Mouse (Mus musculus) midbrain, embryonic 15.5 days (tissue): ENCODE results near the gene Tmem222. TPM values are rescaled to one million over a fixed set of nuclear protein-coding genes. Genes with fewer than 3 reads are reported as not detected.

Experiments
- ATAC-seq: fragments of 200-750 bp; cut with Nextera tagmentation; replicated peaks from 2 replicates; pipeline ENCODE4 v1.8.0; 2017; ENCODE audit warnings: moderate TSS enrichment
- H3K27ac ChIP-seq: fragments of 300-500 bp; sonication (generic); 2 replicates; pipeline ENCODE4 v1.5.1; 2015; ENCODE audit warnings: mild to moderate bottlenecking, inconsistent platforms
- H3K27me3 ChIP-seq: fragments of 300-500 bp; sonication (generic); replicated peaks from 2 replicates; pipeline ENCODE4 v1.6.1; 2015; ENCODE audit warnings: inconsistent platforms
- H3K36me3 ChIP-seq: fragments of 300-500 bp; sonication (generic); replicated peaks from 2 replicates; pipeline ENCODE4 v1.6.1; 2015; ENCODE audit warnings: inconsistent platforms
- H3K4me1 ChIP-seq: fragments of 300-500 bp; sonication (generic); 2 replicates; pipeline ENCODE4 v1.6.1; 2015; ENCODE audit warnings: inconsistent platforms
- H3K4me2 ChIP-seq: fragments of 300-500 bp; sonication (generic); 2 replicates; pipeline ENCODE4 v1.6.1; 2015; ENCODE audit warnings: inconsistent platforms, mild to moderate bottlenecking, moderate library complexity
- H3K4me3 ChIP-seq: fragments of 300-500 bp; sonication (generic); 2 replicates; pipeline ENCODE4 v1.5.1; 2015; ENCODE audit warnings: mild to moderate bottlenecking, inconsistent platforms
- H3K9ac ChIP-seq: fragments of 300-500 bp; sonication (generic); 2 replicates; pipeline ENCODE4 v1.6.1; 2015; ENCODE audit warnings: mild to moderate bottlenecking, inconsistent platforms
- H3K9me3 ChIP-seq: fragments of 300-500 bp; sonication (generic); 2 replicates; pipeline ENCODE4 v1.6.1; 2016; ENCODE audit warnings: inconsistent platforms
- WGBS: fragments of 180-500 bp; shearing (Covaris S2); methylation state at CpG from one replicate; pipeline ENCODE4 v1.1.7; 2015; ENCODE audit warnings: mixed read lengths; 5-methylcytosine and 5-hydroxymethylcytosine counted together
- polyA plus RNA-seq: library from polyadenylated mRNA; unstranded; fragments of >200 nt; fragmentation: Nextera tagmentation; extraction: Ambion mirVana; gene quantifications from 2 replicates; pipeline ENCODE4 v1.2.1, GENCODE M21; 2015

The Tmem222 gene
- polyA plus RNA-seq, 1 experiment from 2014 or later: 120 TPM

GRCm38 (mm10) chr4:133298516-133299365 is 21.1 kb upstream of the Tmem222 start:
- WGBS: 38% methylated on average over 12 of the region's 12 CpGs
- no peaks in the 10 kb centered on the region for H3K27me3 ChIP-seq
- H3K4me2 ChIP-seq: no peak overlapping the region
- no peaks in the 10 kb centered on the region for H3K9me3 ChIP-seq
- ATAC-seq: 0 out of 2 replicates have a peak, but pooled peaks have one; percentile 13
- no peak overlapping the region for H3K4me3 ChIP-seq
- H3K9ac ChIP-seq: 0 out of 2 replicates have a peak overlapping the region, but pooled peaks have one; percentile 2
- H3K36me3 ChIP-seq: peaks cover 11% of the 10 kb centered on the region
- peak overlapping the region; percentile 69 for H3K27ac ChIP-seq
- peaks cover 19% of the 10 kb centered on the region for H3K4me1 ChIP-seq

DNA sequence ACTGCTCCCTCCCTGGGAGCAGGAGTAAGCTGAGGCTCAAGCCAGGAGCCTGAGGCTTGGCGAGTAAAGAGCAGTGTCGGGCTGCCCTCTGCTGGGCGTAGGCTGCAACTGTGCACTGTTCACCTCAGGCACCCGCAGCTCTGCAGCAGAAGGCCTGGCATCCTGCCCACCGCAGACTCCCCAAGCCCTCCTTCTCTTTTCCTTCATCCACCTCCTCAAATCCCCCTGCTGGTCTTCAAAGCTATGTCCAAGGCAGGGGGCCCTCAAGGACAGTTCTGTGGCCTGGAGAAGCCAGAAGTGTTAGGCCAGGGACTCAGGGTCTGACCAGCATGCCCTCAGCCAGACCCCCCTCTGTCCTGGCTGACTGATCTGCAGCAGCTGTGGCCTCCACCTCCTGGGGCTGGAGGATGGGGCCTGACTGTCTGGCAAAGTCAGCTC is 20.2 kb upstream of the Tmem222 start:
- no peak overlapping the region for H3K4me3 ChIP-seq
- H3K9me3 ChIP-seq: no peaks in the 10 kb centered on the region
- peaks cover 11% of the 10 kb centered on the region for H3K36me3 ChIP-seq
- no peak overlapping the region for H3K4me2 ChIP-seq
- H3K9ac ChIP-seq: no peak overlapping the region
- 4% methylated on average over 5 of the region's 5 CpGs for WGBS
- peak; percentile 84 for ATAC-seq
- H3K4me1 ChIP-seq: peaks cover 28% of the 10 kb centered on the region
- peak overlapping the region; percentile 69 for H3K27ac ChIP-seq
- no peaks in the 10 kb centered on the region for H3K27me3 ChIP-seq

DNA sequence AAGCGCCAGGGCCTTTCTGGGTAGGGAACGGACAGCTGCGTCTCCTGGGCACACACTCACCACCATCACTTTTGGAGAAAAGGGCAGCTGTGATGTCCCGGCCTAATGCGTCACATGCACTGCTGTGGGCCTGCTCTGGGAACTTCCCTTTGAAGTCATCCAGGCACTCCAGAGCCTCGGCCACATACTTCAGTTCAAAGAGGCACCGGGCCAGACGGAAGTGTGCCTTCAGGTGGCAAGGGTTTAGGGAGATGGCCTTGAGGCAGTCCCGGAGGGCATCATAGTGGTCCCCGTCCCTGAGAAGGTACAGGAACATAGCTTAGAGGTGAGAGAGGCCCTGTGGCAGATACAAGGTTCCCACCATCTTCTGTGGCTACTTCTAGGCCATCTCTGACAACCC is 19.8 kb upstream of the Tmem222 start:
- no peak overlapping the region for H3K9ac ChIP-seq

DNA sequence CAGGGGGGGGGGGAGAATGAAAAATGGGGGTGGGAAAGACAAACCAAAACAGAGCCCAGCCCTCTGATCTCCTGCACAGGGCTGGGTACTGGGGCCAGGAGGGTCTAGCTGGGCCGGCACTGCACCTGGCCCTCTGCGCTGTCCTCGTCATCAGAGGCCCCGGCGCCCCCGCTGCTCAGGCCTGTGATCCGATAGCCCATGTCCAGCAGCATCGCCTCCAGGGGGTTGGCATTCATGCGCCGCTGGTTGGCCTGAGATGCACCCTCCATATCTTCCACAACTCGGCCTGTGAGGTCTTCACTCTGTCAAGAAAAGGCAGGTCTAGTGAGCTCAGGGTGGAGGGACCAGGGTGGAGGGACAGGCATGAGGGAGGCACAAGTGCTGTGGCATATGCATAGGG is 16.5 kb upstream of the Tmem222 start:
- no peak for ATAC-seq
- Histone ChIP-seq H3K27me3 (no peaks in the 10 kb centered on the region), H3K4me2 (no peak overlapping the region), H3K27ac (no peak overlapping the region), H3K4me3 (no peak overlapping the region), H3K4me1 (peaks cover 35% of the 10 kb centered on the region), H3K9me3 (no peaks in the 10 kb centered on the region), H3K9ac (no peak overlapping the region), H3K36me3 (no peaks in the 10 kb centered on the region; the same call in 1 of the 2 replicates)
- 26% methylated on average over 11 of the region's 11 CpGs for WGBS

More for the DNA sequence above, 19.8 kb upstream of the Tmem222 start:
- Histone ChIP-seq H3K4me2 (no peak overlapping the region), H3K36me3 (peaks cover 11% of the 10 kb centered on the region), H3K4me1 (peaks cover 33% of the 10 kb centered on the region), H3K27me3 (no peaks in the 10 kb centered on the region), H3K4me3 (no peak overlapping the region), H3K27ac (no peak overlapping the region), H3K9me3 (no peaks in the 10 kb centered on the region)
- WGBS: 66% methylated on average over 10 of the region's 10 CpGs
- ATAC-seq: 0 out of 2 replicates have a peak, but pooled peaks have one; percentile 15

GRCm38 (mm10) chr4:133292901-133293843 is 15.6 kb upstream of the Tmem222 start:
- ATAC-seq: no peak
- H3K4me2 ChIP-seq: no peak overlapping the region
- H3K36me3 ChIP-seq: no peaks in the 10 kb centered on the region; the same call in 1 of the 2 replicates
- H3K4me1 ChIP-seq: peaks cover 26% of the 10 kb centered on the region
- 14% methylated on average over 24 of the region's 24 CpGs for WGBS
- no peaks in the 10 kb centered on the region for H3K9me3 ChIP-seq
- H3K27me3 ChIP-seq: no peaks in the 10 kb centered on the region
- no peak overlapping the region for H3K4me3 ChIP-seq
- no peak overlapping the region for H3K9ac ChIP-seq
- peak overlapping the region; percentile 42 for H3K27ac ChIP-seq

DNA sequence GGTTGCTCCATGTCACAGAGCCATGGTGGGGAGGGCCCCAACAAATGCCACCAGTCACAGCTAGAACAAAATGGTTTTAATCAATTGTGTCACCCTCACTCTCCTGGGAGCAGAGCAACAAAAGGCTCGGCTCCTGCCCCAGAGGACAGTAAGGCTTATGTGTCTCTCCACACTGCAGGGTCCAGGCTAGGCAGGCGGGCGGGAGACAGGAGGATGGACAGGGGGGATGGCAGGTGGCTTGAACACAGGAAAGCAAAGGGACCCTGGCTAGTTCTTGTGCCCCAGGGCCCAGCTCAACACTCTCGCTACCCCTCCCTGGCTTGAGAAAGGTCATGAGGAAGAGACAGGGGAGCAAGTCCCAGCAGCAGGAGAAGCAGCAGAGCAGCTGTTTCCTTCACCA is 14.8 kb upstream of the Tmem222 start:
- H3K27ac ChIP-seq: peak overlapping the region; percentile 42
- no peaks in the 10 kb centered on the region for H3K27me3 ChIP-seq
- H3K4me2 ChIP-seq: no peak overlapping the region
- WGBS: 40% methylated on average over 4 of the region's 4 CpGs
- H3K9ac ChIP-seq: no peak overlapping the region
- peaks cover 18% of the 10 kb centered on the region for H3K4me1 ChIP-seq
- no peaks in the 10 kb centered on the region for H3K9me3 ChIP-seq
- no peak overlapping the region for H3K4me3 ChIP-seq
- H3K36me3 ChIP-seq: no peaks in the 10 kb centered on the region; the same call in 1 of the 2 replicates
- ATAC-seq: no peak

GRCm38 (mm10) chr4:133291255-133291654 is 13.7 kb upstream of the Tmem222 start:
- no peak overlapping the region for H3K27ac ChIP-seq
- peaks cover 17% of the 10 kb centered on the region for H3K4me1 ChIP-seq
- no peak for ATAC-seq
- no peak overlapping the region for H3K4me2 ChIP-seq
- H3K4me3 ChIP-seq: no peak overlapping the region
- H3K36me3 ChIP-seq: no peaks in the 10 kb centered on the region; the same call in 1 of the 2 replicates
- H3K9me3 ChIP-seq: no peaks in the 10 kb centered on the region
- no peaks in the 10 kb centered on the region for H3K27me3 ChIP-seq
- no peak overlapping the region for H3K9ac ChIP-seq
- 93% methylated on average over 1 of the region's 1 CpGs for WGBS

GRCm38 (mm10) chr4:133286476-133287077 is 9.0 kb upstream of the Tmem222 start:
- H3K4me2 ChIP-seq: no peak overlapping the region
- H3K27ac ChIP-seq: no peak overlapping the region
- no peaks in the 10 kb centered on the region for H3K27me3 ChIP-seq
- no peak overlapping the region for H3K4me3 ChIP-seq
- H3K9me3 ChIP-seq: no peaks in the 10 kb centered on the region
- no peak for ATAC-seq
- no peak overlapping the region for H3K9ac ChIP-seq
- H3K4me1 ChIP-seq: peaks cover 7% of the 10 kb centered on the region; the same call in 1 of the 2 replicates
- H3K36me3 ChIP-seq: no peaks in the 10 kb centered on the region
- 89% methylated on average over 4 of the region's 4 CpGs for WGBS

DNA sequence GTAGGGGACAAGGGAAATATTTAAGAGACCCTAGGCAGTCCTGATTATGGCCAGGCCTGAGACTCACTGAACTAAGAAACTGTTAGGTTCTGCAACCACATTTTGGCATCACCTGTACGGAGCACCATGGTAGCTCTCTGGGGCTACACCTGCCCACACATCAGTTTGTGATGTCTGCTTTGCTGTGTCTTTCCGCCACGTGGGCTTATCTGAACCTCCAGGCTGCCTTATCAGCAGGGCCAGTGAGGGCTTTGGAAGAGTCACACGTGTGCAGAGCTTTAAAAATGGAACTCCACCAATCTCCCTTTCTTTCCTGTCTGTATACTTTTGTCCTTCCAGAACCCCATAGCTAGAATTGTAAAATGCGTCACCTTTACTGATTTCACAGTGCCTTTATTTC is 8.4 kb upstream of the Tmem222 start:
- H3K36me3 ChIP-seq: no peaks in the 10 kb centered on the region
- H3K4me2 ChIP-seq: no peak overlapping the region
- H3K27me3 ChIP-seq: no peaks in the 10 kb centered on the region
- no peak for ATAC-seq
- no peak overlapping the region for H3K9ac ChIP-seq
- H3K9me3 ChIP-seq: no peaks in the 10 kb centered on the region
- no peak overlapping the region for H3K4me3 ChIP-seq
- no peak overlapping the region for H3K27ac ChIP-seq
- H3K4me1 ChIP-seq: peaks cover 7% of the 10 kb centered on the region; the same call in 1 of the 2 replicates
- 81% methylated on average over 5 of the region's 5 CpGs for WGBS

GRCm38 (mm10) chr4:133285299-133285698 is 7.7 kb upstream of the Tmem222 start:
- peaks cover 7% of the 10 kb centered on the region; the same call in 1 of the 2 replicates for H3K4me1 ChIP-seq
- 76% methylated on average over 3 of the region's 3 CpGs for WGBS
- no peak for ATAC-seq
- no peaks in the 10 kb centered on the region for H3K36me3 ChIP-seq
- no peaks in the 10 kb centered on the region for H3K27me3 ChIP-seq
- no peaks in the 10 kb centered on the region for H3K9me3 ChIP-seq
- H3K4me3 ChIP-seq: no peak overlapping the region
- H3K9ac ChIP-seq: no peak overlapping the region
- no peak overlapping the region for H3K27ac ChIP-seq
- no peak overlapping the region for H3K4me2 ChIP-seq

- 25% methylated on average over 4 of the region's 4 CpGs for WGBS
- no peak for ATAC-seq
Measured at GRCm38 (mm10) chr4:133282656-133283055, 5.1 kb upstream of the Tmem222 start.

More at GRCm38 (mm10) chr4:133282656-133283055, 5.1 kb upstream of the Tmem222 start:
- peaks cover 12% of the 10 kb centered on the region; the same call in 1 of the 2 replicates for H3K4me1 ChIP-seq
- no peaks in the 10 kb centered on the region for H3K27me3 ChIP-seq
- H3K27ac ChIP-seq: 0 out of 2 replicates have a peak overlapping the region, but pooled peaks have one; percentile 5
- no peak overlapping the region for H3K4me2 ChIP-seq
- H3K4me3 ChIP-seq: no peak overlapping the region
- H3K36me3 ChIP-seq: no peaks in the 10 kb centered on the region
- H3K9ac ChIP-seq: no peak overlapping the region
- no peaks in the 10 kb centered on the region for H3K9me3 ChIP-seq
